Mouse (Mus musculus) CD4-positive, CD25-positive, alpha-beta regulatory T cell, adult 9 weeks (primary cell): ENCODE data around the gene Ccdc43. TPM values are rescaled to one million over a fixed set of nuclear protein-coding genes. Genes with fewer than 3 reads are reported as not detected.

Source experiments
- polyA plus RNA-seq: library from polyadenylated mRNA; unstranded; fragments of 100-300 nt; shearing (Covaris generic); gene quantifications from one replicate; pipeline ENCODE4 v1.2.1, GENCODE M21; 2017

Gene Ccdc43
- polyA plus RNA-seq: 44.1 TPM

DNA sequence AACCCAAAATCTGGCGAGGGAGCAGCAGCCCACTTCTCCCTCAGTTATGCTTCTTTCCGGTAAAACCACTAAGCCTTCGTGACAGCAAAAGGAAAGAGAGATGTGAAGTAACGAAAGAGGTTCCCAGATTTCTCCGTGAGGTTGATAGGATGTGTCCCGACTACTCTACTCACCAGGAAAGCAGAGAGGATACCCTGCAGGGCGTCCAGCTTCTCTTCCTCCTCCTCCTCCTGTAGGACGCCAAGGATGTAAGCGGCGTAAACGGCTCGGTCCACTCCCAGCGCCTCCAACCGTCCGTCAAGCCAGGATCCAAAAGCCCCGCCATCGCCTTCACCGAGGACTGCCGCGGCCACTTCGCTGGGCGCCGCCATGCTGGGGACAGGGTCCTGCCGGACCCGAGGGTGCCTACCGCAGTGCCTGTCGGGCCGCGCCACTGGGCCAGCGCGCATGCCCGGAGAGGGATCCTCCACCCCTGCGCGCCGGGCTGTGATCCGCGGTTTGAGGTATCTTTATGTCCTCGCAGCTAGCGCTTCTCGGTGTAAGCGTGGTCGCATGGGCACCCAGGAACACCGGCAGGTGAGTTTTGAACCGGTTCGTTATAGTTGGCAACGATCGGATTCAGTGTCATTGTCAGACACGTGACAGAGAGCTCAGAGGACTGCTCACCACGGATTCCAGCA is at the start of gene Ccdc43:
Ccdc43 (minus strand) TSS at position 445 of the 680 bp plus-strand sequence.

DNA sequence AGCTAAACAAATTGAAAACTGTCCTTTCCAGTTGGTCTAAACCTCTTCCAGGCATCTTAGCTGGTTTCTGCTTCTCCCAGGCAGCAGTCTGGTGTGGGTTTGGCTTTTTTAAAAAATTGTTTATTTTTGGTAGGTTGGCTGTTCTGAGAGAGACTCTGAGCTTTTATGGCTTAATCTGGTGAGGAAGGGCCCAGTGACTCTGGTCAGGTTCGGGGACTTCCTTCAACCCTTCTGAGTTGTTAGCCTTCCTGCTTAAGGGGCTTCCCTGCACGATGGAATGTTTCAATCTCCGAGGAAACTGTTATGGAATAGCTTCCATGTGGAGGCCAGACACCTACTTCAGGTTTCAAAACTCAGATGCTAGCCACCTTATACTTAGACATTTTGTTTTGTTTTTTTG is 34.2 kb downstream of the Ccdc43 start, which contains the start of gene Meioc:
Meioc (plus strand) TSS at position 301 of the 400 bp plus-strand sequence.

Other genes starting within 250 kb of the Ccdc43 start
- 2.0 TPM for gene Itga2b, start 227.7 kb downstream of the Ccdc43 start, polyA plus RNA-seq
- 81.4 TPM for gene Gpatch8, start 141.4 kb downstream of the Ccdc43 start, polyA plus RNA-seq
- gene Gm11627, start 118.3 kb downstream of the Ccdc43 start, polyA plus RNA-seq: not detected
- gene Fzd2, start 93.4 kb downstream of the Ccdc43 start, polyA plus RNA-seq: not detected
- gene Meioc, start 34.1 kb downstream of the Ccdc43 start, polyA plus RNA-seq: not detected
- gene Adam11, start 63.7 kb upstream of the Ccdc43 start, polyA plus RNA-seq: 0.14 TPM
- gene Gjc1, start 121.9 kb upstream of the Ccdc43 start, polyA plus RNA-seq: 0.11 TPM
- gene Higd1b, start 138.1 kb upstream of the Ccdc43 start, polyA plus RNA-seq: not detected
- 189 TPM for gene Eftud2, start 183.2 kb upstream of the Ccdc43 start, polyA plus RNA-seq
- gene Ccdc103, start 183.4 kb upstream of the Ccdc43 start, polyA plus RNA-seq: not detected
- not detected for gene Fam187a, start 187.4 kb upstream of the Ccdc43 start, polyA plus RNA-seq
- 0.10 TPM for gene Gfap, start 203.1 kb upstream of the Ccdc43 start, polyA plus RNA-seq
- 2.6 TPM for gene Kif18b, start 227.3 kb upstream of the Ccdc43 start, polyA plus RNA-seq
- not detected for gene C1ql1, start 248.9 kb upstream of the Ccdc43 start, polyA plus RNA-seq